Mouse (Mus musculus) hindbrain, embryonic 16.5 days (tissue): Measurements from ENCODE around the gene Armc9. TPM values are rescaled to one million over a fixed set of nuclear protein-coding genes. Genes with fewer than 3 reads are reported as not detected.

ENCODE experiments used
- ATAC-seq: fragments of 200-750 bp; cut with Nextera tagmentation; 2 replicates; pipeline ENCODE4 v1.8.0; 2017; ENCODE audit warnings: moderate TSS enrichment, moderate library complexity
- H3K27ac ChIP-seq: fragments of 300-500 bp; sonication (generic); 2 replicates; pipeline ENCODE4 v1.5.1; 2014; ENCODE audit warnings: low read depth, mild to moderate bottlenecking, control low read depth, low read length, moderate library complexity
- H3K27me3 ChIP-seq: fragments of 300-500 bp; sonication (generic); replicated peaks from 2 replicates; pipeline ENCODE4 v1.6.1; 2014; ENCODE audit warnings: low read length; ENCODE audit not compliant: control insufficient read depth, insufficient read depth
- H3K36me3 ChIP-seq: fragments of 300-500 bp; sonication (generic); 2 replicates; pipeline ENCODE4 v1.6.1; 2014; ENCODE audit warnings: mild to moderate bottlenecking, low read length, moderate library complexity, mixed read lengths; ENCODE audit not compliant: control insufficient read depth, insufficient read depth
- H3K4me1 ChIP-seq: fragments of 300-500 bp; sonication (generic); 2 replicates; pipeline ENCODE4 v1.6.1; 2014; ENCODE audit warnings: low read depth, low read length; ENCODE audit not compliant: control insufficient read depth, insufficient read depth
- H3K4me2 ChIP-seq: fragments of 300-500 bp; sonication (generic); 2 replicates; pipeline ENCODE4 v1.6.1; 2014; ENCODE audit warnings: mild to moderate bottlenecking, low read length, control low read depth, moderate library complexity
- H3K4me3 ChIP-seq: fragments of 300-500 bp; sonication (generic); 2 replicates; pipeline ENCODE4 v1.5.1; 2014; ENCODE audit warnings: mild to moderate bottlenecking, low read length, control low read depth, moderate library complexity
- H3K9ac ChIP-seq: fragments of 300-500 bp; sonication (generic); 2 replicates; pipeline ENCODE4 v1.6.1; 2014; ENCODE audit warnings: low read depth, mild to moderate bottlenecking, control low read depth, low read length, moderate library complexity
- H3K9me3 ChIP-seq: fragments of 300-500 bp; sonication (generic); 2 replicates; pipeline ENCODE4 v1.6.1; 2014; ENCODE audit warnings: mild to moderate bottlenecking, low read length, moderate library complexity; ENCODE audit not compliant: control insufficient read depth
- WGBS: fragments of 180-500 bp; shearing (Covaris S2); extraction: QIAGEN DNeasy Blood & Tissue Kit; methylation state at CpG from one replicate; pipeline ENCODE4 v1.1.7; 2014; 5-methylcytosine and 5-hydroxymethylcytosine counted together
- polyA plus RNA-seq: library from polyadenylated mRNA; unstranded; fragments of >200 nt; fragmentation: Nextera tagmentation; extraction: Ambion mirVana; gene quantifications from 2 replicates; pipeline ENCODE4 v1.2.1, GENCODE M21; 2015

Armc9 gene
- polyA plus RNA-seq, 1 experiment from 2014 or later, result 34.5 TPM

DNA sequence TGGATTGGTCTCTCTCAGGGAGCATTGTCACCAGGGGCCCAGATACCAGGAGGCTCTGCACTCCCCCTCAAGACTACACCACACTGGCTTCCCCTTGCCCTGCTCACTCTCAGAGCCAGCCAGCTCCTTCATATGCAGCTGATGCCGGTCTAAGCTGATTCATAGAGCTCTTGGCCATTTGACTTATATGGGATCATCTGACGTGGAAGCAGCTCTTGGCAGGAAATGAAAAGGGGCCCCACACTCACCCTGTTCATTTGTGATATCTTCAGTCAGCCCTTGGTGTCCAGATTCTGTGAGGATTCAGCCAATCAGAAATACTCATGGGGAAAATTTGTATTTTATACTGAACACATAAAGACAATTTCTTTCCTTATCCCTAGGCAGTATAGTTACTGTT lies 86.4 kb downstream of the Armc9 start:
- H3K4me2 ChIP-seq, result no peak overlapping the region
- no peak for ATAC-seq
- peaks cover 3% of the 10 kb centered on the region for H3K36me3 ChIP-seq
- H3K4me1 ChIP-seq, result no peaks in the 10 kb centered on the region
- no peak overlapping the region for H3K27ac ChIP-seq
- 70% methylated on average over 2 of the region's 2 CpGs for WGBS
- H3K4me3 ChIP-seq, result no peak overlapping the region
- no peaks in the 10 kb centered on the region for H3K9me3 ChIP-seq
- H3K27me3 ChIP-seq, result no peaks in the 10 kb centered on the region
- no peak overlapping the region for H3K9ac ChIP-seq

DNA sequence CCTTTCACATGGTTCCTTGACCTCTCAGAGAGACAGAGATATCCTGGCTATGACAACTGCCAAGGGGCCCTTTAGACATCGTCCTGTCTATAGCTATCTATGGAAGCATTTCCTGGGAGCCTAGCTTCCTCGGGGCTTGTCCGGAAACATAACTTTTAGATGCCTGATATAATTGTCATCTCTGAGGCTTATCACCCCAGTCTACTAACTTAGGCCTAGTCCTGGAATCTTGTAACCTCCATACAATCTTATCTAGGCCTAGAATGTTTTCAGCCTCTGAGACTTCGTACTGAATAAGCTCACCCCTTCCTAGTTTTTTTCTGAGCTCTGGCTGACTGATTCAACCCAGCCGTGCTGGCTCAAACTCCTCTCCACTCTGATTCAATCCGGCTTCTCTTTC lies 88.9 kb downstream of the Armc9 start:
- Histone ChIP-seq H3K36me3 (peaks cover 3% of the 10 kb centered on the region), H3K27me3 (no peaks in the 10 kb centered on the region), H3K9ac (no peak overlapping the region), H3K4me1 (no peaks in the 10 kb centered on the region), H3K9me3 (no peaks in the 10 kb centered on the region), H3K27ac (no peak overlapping the region), H3K4me3 (no peak overlapping the region), H3K4me2 (no peak overlapping the region)
- 93% methylated on average over 6 of the region's 6 CpGs for WGBS
- no peak for ATAC-seq

DNA sequence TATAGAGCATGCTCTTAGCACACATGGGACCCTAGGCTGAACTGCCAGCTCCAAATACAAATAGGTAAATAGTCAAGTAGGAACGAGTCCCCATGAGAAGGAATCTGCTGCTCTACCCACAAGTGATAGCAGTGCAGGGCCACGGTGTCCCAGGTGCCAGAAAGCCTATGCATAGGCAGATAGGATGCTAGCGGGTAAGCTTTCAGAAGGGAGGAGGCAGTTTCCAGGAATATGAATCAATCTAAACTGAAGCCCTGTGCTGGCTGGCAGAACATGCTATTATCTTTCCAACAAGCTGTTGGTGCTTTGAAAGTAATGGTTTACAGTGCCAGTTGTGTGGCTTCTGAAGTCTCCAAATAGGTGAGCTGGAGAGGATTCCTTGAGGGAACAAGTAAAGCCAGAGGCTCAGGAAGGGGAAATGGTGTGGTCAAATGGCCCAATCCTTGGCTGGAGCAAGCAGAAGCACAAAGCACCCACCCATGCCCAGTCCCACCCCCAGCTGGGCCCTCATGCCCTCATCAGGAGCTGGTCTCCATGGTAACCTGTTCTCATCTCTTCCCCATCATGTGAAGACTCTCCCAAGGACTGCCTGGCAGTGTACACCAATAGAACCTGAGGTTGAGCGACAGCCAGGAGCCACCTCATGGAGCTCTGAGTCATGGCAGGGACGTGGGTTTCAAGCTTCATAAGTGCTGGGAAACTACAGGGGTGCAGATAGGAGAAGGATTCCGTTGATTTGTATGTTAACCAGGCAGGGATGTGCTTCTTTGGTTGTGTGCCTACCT lies 90.9 kb downstream of the Armc9 start:
- H3K27me3 ChIP-seq, result no peaks in the 10 kb centered on the region
- H3K4me3 ChIP-seq, result no peak overlapping the region
- H3K4me2 ChIP-seq, result no peak overlapping the region
- no peak overlapping the region for H3K27ac ChIP-seq
- peaks cover 3% of the 10 kb centered on the region for H3K36me3 ChIP-seq
- no peak for ATAC-seq
- H3K4me1 ChIP-seq, result no peaks in the 10 kb centered on the region
- no peaks in the 10 kb centered on the region for H3K9me3 ChIP-seq
- H3K9ac ChIP-seq, result no peak overlapping the region
- WGBS, result 88% methylated on average over 6 of the region's 6 CpGs

DNA sequence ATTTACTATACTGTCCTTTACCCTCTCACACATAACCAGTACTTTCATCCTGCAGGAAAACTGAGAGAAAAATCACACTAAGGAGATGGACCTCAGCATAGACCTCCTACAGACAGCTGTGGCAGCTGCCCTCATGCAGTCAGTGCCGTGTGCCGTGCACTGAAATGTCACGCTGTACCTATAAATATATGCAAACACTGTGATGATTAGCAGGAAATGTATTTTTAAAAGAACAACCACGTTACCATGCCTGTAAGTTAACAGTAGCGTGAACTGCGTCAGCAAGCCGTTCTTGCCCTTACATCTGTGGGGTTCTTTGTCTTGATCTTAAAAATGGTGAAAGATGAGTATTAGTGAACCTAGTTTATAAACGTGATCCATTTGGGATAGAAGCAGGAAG lies 98.8 kb downstream of the Armc9 start:
- H3K4me2 ChIP-seq, result no peak overlapping the region
- no peak overlapping the region for H3K4me3 ChIP-seq
- no peaks in the 10 kb centered on the region for H3K4me1 ChIP-seq
- no peaks in the 10 kb centered on the region for H3K9me3 ChIP-seq
- WGBS, result 89% methylated on average over 8 of the region's 8 CpGs
- H3K9ac ChIP-seq, result no peak overlapping the region
- no peaks in the 10 kb centered on the region for H3K27me3 ChIP-seq
- H3K27ac ChIP-seq, result no peak overlapping the region
- no peak for ATAC-seq
- H3K36me3 ChIP-seq, result peaks cover 2% of the 10 kb centered on the region

DNA sequence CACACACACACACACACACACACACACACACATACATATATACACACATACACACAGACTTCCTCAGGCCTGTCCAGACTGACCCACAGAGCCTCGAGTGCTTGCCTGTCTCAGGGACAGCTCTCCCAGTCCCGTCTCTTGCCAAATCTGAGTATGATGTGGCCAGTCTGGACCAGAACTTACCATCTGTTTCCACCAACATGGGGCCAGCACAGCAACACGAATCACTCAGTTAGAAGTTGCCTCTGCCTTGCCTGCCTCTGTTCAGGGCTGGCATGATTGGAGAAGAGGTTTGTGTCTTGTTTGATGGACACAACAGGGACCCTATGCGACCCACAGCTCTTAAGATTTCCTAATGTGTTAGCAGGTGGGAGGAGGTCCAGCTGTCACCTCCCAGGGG lies 101.7 kb downstream of the Armc9 start:
- WGBS, result 68% methylated on average over 4 of the region's 4 CpGs
- Histone ChIP-seq H3K9me3 (no peaks in the 10 kb centered on the region), H3K4me1 (no peaks in the 10 kb centered on the region), H3K9ac (no peak overlapping the region), H3K36me3 (peaks cover 2% of the 10 kb centered on the region), H3K27ac (no peak overlapping the region), H3K27me3 (no peaks in the 10 kb centered on the region), H3K4me3 (no peak overlapping the region), H3K4me2 (no peak overlapping the region)
- no peak for ATAC-seq

DNA sequence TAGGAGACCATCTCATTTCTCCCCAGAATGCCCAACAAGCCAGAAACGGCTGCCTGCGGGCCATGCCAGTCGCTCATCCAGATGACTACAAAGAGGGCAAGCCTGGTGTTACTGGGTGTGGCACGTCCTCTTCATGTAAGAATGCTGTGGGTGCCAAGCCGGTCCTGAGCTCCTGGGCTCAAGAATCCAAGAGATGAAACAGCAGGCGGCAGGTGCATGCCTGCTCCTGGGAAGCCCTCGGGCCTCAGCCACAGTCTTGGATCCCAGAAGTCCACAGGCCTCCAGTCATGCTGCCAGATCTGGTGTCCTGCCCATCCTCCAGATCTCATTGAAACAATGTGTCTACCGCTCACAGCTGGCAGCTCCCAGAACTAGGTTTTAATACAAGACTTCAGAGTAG lies 102.6 kb downstream of the Armc9 start:
- H3K9ac ChIP-seq, result no peak overlapping the region
- ATAC-seq, result no peak
- H3K27ac ChIP-seq, result no peak overlapping the region
- WGBS, result 90% methylated on average over 8 of the region's 8 CpGs
- no peak overlapping the region for H3K4me3 ChIP-seq
- no peaks in the 10 kb centered on the region for H3K4me1 ChIP-seq
- no peaks in the 10 kb centered on the region for H3K9me3 ChIP-seq
- no peaks in the 10 kb centered on the region for H3K27me3 ChIP-seq
- no peaks in the 10 kb centered on the region; the same call in 1 of the 2 replicates for H3K36me3 ChIP-seq
- H3K4me2 ChIP-seq, result no peak overlapping the region

DNA sequence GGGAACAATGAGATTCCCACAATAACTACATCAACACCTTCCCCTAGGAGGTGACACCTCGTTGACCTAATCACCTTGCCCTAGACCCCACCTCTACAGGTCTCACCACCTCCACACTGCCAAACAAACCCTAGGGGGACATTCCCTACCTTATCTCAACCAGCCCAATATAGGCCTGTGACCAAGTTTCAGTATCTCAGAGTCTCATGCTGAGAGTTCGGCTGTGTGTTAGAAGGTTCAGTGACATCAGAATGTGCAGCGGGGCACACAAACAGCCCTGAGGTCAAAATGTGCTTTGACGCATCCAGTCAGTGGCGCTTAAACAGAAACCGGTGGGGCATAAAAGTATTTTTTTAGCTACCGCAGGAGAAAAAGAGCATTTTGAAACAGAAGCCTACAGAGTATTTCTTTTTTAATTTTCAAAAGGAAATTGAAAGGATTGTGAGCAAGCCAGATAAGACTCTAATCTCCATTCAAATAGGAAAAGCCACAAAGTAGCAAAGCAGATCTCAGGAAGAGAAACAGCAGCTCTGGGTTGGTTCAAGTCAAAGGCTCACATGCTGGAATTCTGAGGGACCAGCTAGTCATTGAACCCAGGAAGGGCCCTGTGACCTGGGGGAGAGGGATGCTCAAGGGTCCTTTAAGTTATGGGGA lies 103.7 kb downstream of the Armc9 start:
- no peak overlapping the region for H3K27ac ChIP-seq
- H3K9ac ChIP-seq, result no peak overlapping the region
- H3K36me3 ChIP-seq, result no peaks in the 10 kb centered on the region
- H3K9me3 ChIP-seq, result no peaks in the 10 kb centered on the region
- no peak overlapping the region for H3K4me3 ChIP-seq
- no peaks in the 10 kb centered on the region for H3K4me1 ChIP-seq
- H3K27me3 ChIP-seq, result no peaks in the 10 kb centered on the region
- 74% methylated on average over 7 of the region's 7 CpGs for WGBS
- ATAC-seq, result no peak
- H3K4me2 ChIP-seq, result no peak overlapping the region

DNA sequence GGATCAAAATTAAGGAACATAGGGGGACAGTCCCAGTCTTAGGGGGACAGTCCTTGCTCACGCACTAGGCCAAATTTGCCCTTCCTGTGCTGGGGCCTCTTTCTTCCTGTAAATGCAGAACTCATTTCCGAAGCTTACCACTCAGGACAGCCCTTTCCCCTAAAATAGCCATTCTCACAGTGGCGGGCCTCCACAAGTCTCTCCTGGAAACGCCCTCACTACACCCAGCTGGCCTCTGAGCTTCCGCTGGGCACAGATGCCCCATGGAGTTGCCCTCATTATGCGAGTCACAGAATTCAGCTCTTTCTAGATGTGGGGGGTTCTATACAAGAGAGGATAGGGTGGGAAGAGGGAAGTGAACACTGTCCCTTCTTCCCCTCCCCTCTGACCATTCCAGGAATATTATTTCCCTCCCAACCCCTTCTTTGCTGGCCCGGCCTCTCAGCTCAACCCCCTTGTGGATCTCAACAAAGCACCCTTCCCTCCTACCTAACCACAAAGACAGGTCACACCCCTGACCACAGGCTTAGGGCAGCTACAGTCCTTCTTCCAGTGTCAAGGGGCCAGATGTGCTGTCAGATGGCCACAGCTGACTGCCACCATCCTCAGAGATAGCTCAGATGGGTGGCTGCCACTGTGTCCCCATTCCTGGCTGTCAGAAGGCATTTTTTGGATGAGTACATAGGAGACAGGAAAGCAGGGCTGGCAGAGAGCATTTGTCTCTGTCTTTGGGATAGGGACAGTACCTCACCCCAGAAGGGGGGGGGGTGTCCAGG lies 109.2 kb downstream of the Armc9 start:
- 54% methylated on average over 7 of the region's 7 CpGs for WGBS
- no peak for ATAC-seq
- no peak overlapping the region for H3K27ac ChIP-seq
- H3K36me3 ChIP-seq, result no peaks in the 10 kb centered on the region
- H3K9ac ChIP-seq, result no peak overlapping the region
- H3K27me3 ChIP-seq, result no peaks in the 10 kb centered on the region
- no peak overlapping the region for H3K4me3 ChIP-seq
- no peaks in the 10 kb centered on the region for H3K4me1 ChIP-seq
- no peak overlapping the region for H3K4me2 ChIP-seq
- no peaks in the 10 kb centered on the region for H3K9me3 ChIP-seq

DNA sequence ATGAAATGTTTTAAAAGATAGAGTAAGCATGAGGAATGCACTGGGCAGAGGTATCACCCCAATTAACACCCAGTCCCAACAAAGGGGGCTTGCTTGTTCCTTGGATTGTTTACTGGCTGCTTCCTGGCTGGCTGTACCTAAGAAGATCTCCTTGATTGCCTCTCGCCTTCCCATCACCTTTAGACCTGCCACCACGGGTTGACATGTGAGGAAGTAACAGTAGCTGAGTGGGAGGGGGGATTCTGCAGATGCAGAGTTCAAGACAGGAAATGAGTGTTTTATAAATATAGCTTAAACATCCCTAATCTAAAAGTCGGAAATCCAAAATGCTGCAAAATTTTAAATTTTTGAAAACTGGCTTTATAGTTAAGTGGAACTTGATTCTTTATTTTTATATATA lies 110.5 kb downstream of the Armc9 start:
- Histone ChIP-seq H3K4me1 (no peaks in the 10 kb centered on the region), H3K36me3 (no peaks in the 10 kb centered on the region), H3K9me3 (no peaks in the 10 kb centered on the region), H3K9ac (no peak overlapping the region), H3K27me3 (no peaks in the 10 kb centered on the region), H3K27ac (no peak overlapping the region), H3K4me2 (no peak overlapping the region), H3K4me3 (no peak overlapping the region)
- no peak for ATAC-seq
- WGBS, result 77% methylated on average over 3 of the region's 3 CpGs
